Mouse (Mus musculus): ENCODE measurements around the gene Ddah1. TPM values are rescaled to one million over a fixed set of nuclear protein-coding genes. Genes with fewer than 3 reads are reported as not detected.

Gene Ddah1
- total and polyA plus RNA-seq, 2 experiments: 43.1 to 80.8 TPM

GRCm38 (mm10) chr3:145820439-145820838 is 62.0 kb downstream of the Ddah1 start:
- no peaks in the 10 kb centered on the region for H3K36me3 ChIP-seq (ENCODE audit: control insufficient read depth, insufficient read depth, low read length)
- H3K79me2 ChIP-seq (ENCODE audit: control insufficient read depth, insufficient read depth, low read length): peaks cover 9% of the 10 kb centered on the region; the same call in 1 of the 2 replicates
- H3K4me1 ChIP-seq (ENCODE audit: control insufficient read depth, insufficient read depth, low read length): peaks cover 16% of the 10 kb centered on the region
- DNase-seq (ENCODE audit: extremely low read depth, low read depth, low spot score): no peak
- H3K27me3 ChIP-seq (ENCODE audit: control insufficient read depth, insufficient read depth, low read length): no peaks in the 10 kb centered on the region
- TF ChIP-seq POLR2A (IDR thresholded peaks at IDR 0.05; ENCODE audit: extremely low read depth, insufficient read depth, low read length): no peak
- TF ChIP-seq CTCF (IDR thresholded peaks at IDR 0.05; ENCODE audit: low read depth, low read length): no peak
- H3K4me3 ChIP-seq (ENCODE audit: insufficient read depth, low read depth, low read length): no peak overlapping the region
- WGBS: 72% methylated on average over 2 of the region's 2 CpGs
- no peak overlapping the region for H3K9ac ChIP-seq (ENCODE audit: low read depth, low read length)
- no peak overlapping the region for H3K27ac ChIP-seq (replicated peaks; ENCODE audit: insufficient read depth, low read depth, low read length)

GRCm38 (mm10) chr3:145820938-145821337 is 62.5 kb downstream of the Ddah1 start:
- Histone ChIP-seq H3K4me1 (ENCODE audit: control insufficient read depth, insufficient read depth, low read length) (peaks cover 16% of the 10 kb centered on the region), H3K27me3 (ENCODE audit: control insufficient read depth, insufficient read depth, low read length) (no peaks in the 10 kb centered on the region), H3K27ac (replicated peaks; ENCODE audit: insufficient read depth, low read depth, low read length) (no peak overlapping the region), H3K4me3 (ENCODE audit: insufficient read depth, low read depth, low read length) (no peak overlapping the region), H3K36me3 (ENCODE audit: control insufficient read depth, insufficient read depth, low read length) (no peaks in the 10 kb centered on the region), H3K79me2 (ENCODE audit: control insufficient read depth, insufficient read depth, low read length) (peaks cover 13% of the 10 kb centered on the region; the same call in 1 of the 2 replicates), H3K9ac (ENCODE audit: low read depth, low read length) (no peak overlapping the region)
- DNase-seq (ENCODE audit: extremely low read depth, low read depth, low spot score): no peak
- WGBS: 97% methylated on average over 2 of the region's 2 CpGs
- no peak for TF ChIP-seq POLR2A (IDR thresholded peaks at IDR 0.05; ENCODE audit: extremely low read depth, insufficient read depth, low read length)
- no peak for TF ChIP-seq CTCF (IDR thresholded peaks at IDR 0.05; ENCODE audit: low read depth, low read length)

- Histone ChIP-seq H3K36me3 (ENCODE audit: control insufficient read depth, insufficient read depth, low read length) (no peaks in the 10 kb centered on the region), H3K27ac (replicated peaks; ENCODE audit: insufficient read depth, low read depth, low read length) (no peak overlapping the region), H3K27me3 (ENCODE audit: control insufficient read depth, insufficient read depth, low read length) (no peaks in the 10 kb centered on the region), H3K79me2 (ENCODE audit: control insufficient read depth, insufficient read depth, low read length) (peaks cover 13% of the 10 kb centered on the region; the same call in 1 of the 2 replicates), H3K9ac (ENCODE audit: low read depth, low read length) (no peak overlapping the region), H3K4me3 (ENCODE audit: insufficient read depth, low read depth, low read length) (no peak overlapping the region), H3K4me1 (ENCODE audit: control insufficient read depth, insufficient read depth, low read length) (peaks cover 10% of the 10 kb centered on the region)
- TF ChIP-seq CTCF (IDR thresholded peaks at IDR 0.05; ENCODE audit: low read depth, low read length): no peak
- no peak for TF ChIP-seq POLR2A (IDR thresholded peaks at IDR 0.05; ENCODE audit: extremely low read depth, insufficient read depth, low read length)
- 53% methylated on average over 4 of the region's 4 CpGs for WGBS
- DNase-seq (ENCODE audit: extremely low read depth, low read depth, low spot score): peak; percentile 58
Measured at GRCm38 (mm10) chr3:145822201-145822600, 63.7 kb downstream of the Ddah1 start.

GRCm38 (mm10) chr3:145823661-145824060 is 65.2 kb downstream of the Ddah1 start:
- Histone ChIP-seq H3K4me3 (ENCODE audit: insufficient read depth, low read depth, low read length) (no peak overlapping the region), H3K27me3 (ENCODE audit: control insufficient read depth, insufficient read depth, low read length) (no peaks in the 10 kb centered on the region), H3K36me3 (ENCODE audit: control insufficient read depth, insufficient read depth, low read length) (no peaks in the 10 kb centered on the region), H3K27ac (replicated peaks; ENCODE audit: insufficient read depth, low read depth, low read length) (no peak overlapping the region), H3K79me2 (ENCODE audit: control insufficient read depth, insufficient read depth, low read length) (peaks cover 9% of the 10 kb centered on the region; the same call in 1 of the 2 replicates), H3K4me1 (ENCODE audit: control insufficient read depth, insufficient read depth, low read length) (peaks cover 7% of the 10 kb centered on the region; the same call in 1 of the 2 replicates), H3K9ac (ENCODE audit: low read depth, low read length) (no peak overlapping the region)
- WGBS: 18% methylated on average over 4 of the region's 4 CpGs
- TF ChIP-seq POLR2A (IDR thresholded peaks at IDR 0.05; ENCODE audit: extremely low read depth, insufficient read depth, low read length): no peak
- TF ChIP-seq CTCF (IDR thresholded peaks at IDR 0.05; ENCODE audit: low read depth, low read length): no peak
- DNase-seq (ENCODE audit: extremely low read depth, low read depth, low spot score): peak; percentile 62

GRCm38 (mm10) chr3:145825416-145826055 is 67.1 kb downstream of the Ddah1 start:
- peaks cover 7% of the 10 kb centered on the region; the same call in 1 of the 2 replicates for H3K4me1 ChIP-seq (ENCODE audit: control insufficient read depth, insufficient read depth, low read length)
- peaks cover 8% of the 10 kb centered on the region; the same call in 1 of the 2 replicates for H3K79me2 ChIP-seq (ENCODE audit: control insufficient read depth, insufficient read depth, low read length)
- no peaks in the 10 kb centered on the region for H3K36me3 ChIP-seq (ENCODE audit: control insufficient read depth, insufficient read depth, low read length)
- no peak overlapping the region for H3K27ac ChIP-seq (replicated peaks; ENCODE audit: insufficient read depth, low read depth, low read length)
- no peak for TF ChIP-seq POLR2A (IDR thresholded peaks at IDR 0.05; ENCODE audit: extremely low read depth, insufficient read depth, low read length)
- TF ChIP-seq CTCF (IDR thresholded peaks at IDR 0.05; ENCODE audit: low read depth, low read length): no peak
- H3K27me3 ChIP-seq (ENCODE audit: control insufficient read depth, insufficient read depth, low read length): no peaks in the 10 kb centered on the region
- no peak overlapping the region for H3K4me3 ChIP-seq (ENCODE audit: insufficient read depth, low read depth, low read length)
- peak; percentile 34 for DNase-seq (ENCODE audit: extremely low read depth, low read depth, low spot score)
- no peak overlapping the region for H3K9ac ChIP-seq (ENCODE audit: low read depth, low read length)
- 90% methylated on average over 11 of the region's 11 CpGs for WGBS
